Mouse (Mus musculus): ENCODE measurements around the gene Sp8.

Sp8 gene

GRCm38 (mm10) chr12:118848496-118849202 lies 2.5 kb downstream of the Sp8 start:
- peak; percentile 60 for DNase-seq (ENCODE audit: low spot score)

GRCm38 (mm10) chr12:118849203-118849861 lies 3.2 kb downstream of the Sp8 start:
- DNase-seq (ENCODE audit: low spot score): peak; percentile 47

- DNase-seq (ENCODE audit: low spot score): peak; percentile 49
These were observed 3.9 kb downstream of the Sp8 start for GRCm38 (mm10) chr12:118849996-118850395.

GRCm38 (mm10) chr12:118850851-118851410 lies 4.8 kb downstream of the Sp8 start:
- peak; percentile 30 for DNase-seq (ENCODE audit: low spot score)

- DNase-seq (ENCODE audit: low spot score): peak; percentile 5
These were observed 7.2 kb downstream of the Sp8 start for GRCm38 (mm10) chr12:118853331-118853730.

- DNase-seq (ENCODE audit: low spot score): peak; percentile 39
These were observed 8.3 kb downstream of the Sp8 start for GRCm38 (mm10) chr12:118854401-118854800.

GRCm38 (mm10) chr12:118854831-118855453 lies 8.8 kb downstream of the Sp8 start:
- DNase-seq (ENCODE audit: low spot score): peak; percentile 94

- peak; percentile 30 for DNase-seq (ENCODE audit: low spot score)
These were observed 10.0 kb downstream of the Sp8 start for GRCm38 (mm10) chr12:118856151-118856550.

- no peak for DNase-seq (ENCODE audit: low spot score)
These were observed 26.5 kb downstream of the Sp8 start for GRCm38 (mm10) chr12:118872673-118873072.

GRCm38 (mm10) chr12:118882790-118883189 lies 36.7 kb downstream of the Sp8 start:
- DNase-seq (ENCODE audit: low spot score): no peak

- DNase-seq (ENCODE audit: low spot score): no peak
These were observed 41.8 kb downstream of the Sp8 start for GRCm38 (mm10) chr12:118887964-118888363.
